Mouse (Mus musculus) erythroblast, embryonic 14.5 days (primary cell): ENCODE results near the gene Unc119. TPM values are rescaled to one million over a fixed set of nuclear protein-coding genes. Genes with fewer than 3 reads are reported as not detected.
A peak's percentile ranks its signal among the peaks of the same experiment; 100 is the strongest.

Experiments used
- H3K27me3 ChIP-seq: 2 replicates; pipeline ENCODE4 v1.6.1; 2012; ENCODE audit warnings: inconsistent platforms; ENCODE audit not compliant: control insufficient read depth
- H3K36me3 ChIP-seq: 2 replicates; pipeline ENCODE4 v1.6.1; 2012; ENCODE audit warnings: mild to moderate bottlenecking, inconsistent platforms; ENCODE audit not compliant: control insufficient read depth
- H3K4me1 ChIP-seq: 2 replicates; pipeline ENCODE4 v1.6.1; 2012; ENCODE audit warnings: inconsistent platforms; ENCODE audit not compliant: control insufficient read depth
- H3K4me3 ChIP-seq: replicated peaks from 2 replicates; pipeline ENCODE3; 2012; ENCODE audit warnings: moderate library complexity, mild to moderate bottlenecking, inconsistent platforms
- H3K9me3 ChIP-seq: 2 replicates; pipeline ENCODE4 v1.6.1; 2012; ENCODE audit warnings: low read length, inconsistent platforms, mixed read lengths; ENCODE audit not compliant: control insufficient read depth
- GATA1 ChIP-seq: IDR thresholded peaks from 2 replicates; pipeline ENCODE4 v1.6.1; 2012; ENCODE audit warnings: low read length, inconsistent platforms, mixed read lengths
- TAL1 ChIP-seq: IDR thresholded peaks from 3 replicates; pipeline ENCODE4 v1.6.1; 2012; ENCODE audit warnings: low read length, inconsistent platforms, mixed read lengths
- polyA plus RNA-seq: library from polyadenylated mRNA; stranded (reverse); fragments of >175 nt; gene quantifications from 2 replicates; pipeline ENCODE4 v1.2.3, GENCODE M21; 2012

Unc119 gene
- polyA plus RNA-seq, result 1.7 and 1.9 TPM in 2 replicates

DNA sequence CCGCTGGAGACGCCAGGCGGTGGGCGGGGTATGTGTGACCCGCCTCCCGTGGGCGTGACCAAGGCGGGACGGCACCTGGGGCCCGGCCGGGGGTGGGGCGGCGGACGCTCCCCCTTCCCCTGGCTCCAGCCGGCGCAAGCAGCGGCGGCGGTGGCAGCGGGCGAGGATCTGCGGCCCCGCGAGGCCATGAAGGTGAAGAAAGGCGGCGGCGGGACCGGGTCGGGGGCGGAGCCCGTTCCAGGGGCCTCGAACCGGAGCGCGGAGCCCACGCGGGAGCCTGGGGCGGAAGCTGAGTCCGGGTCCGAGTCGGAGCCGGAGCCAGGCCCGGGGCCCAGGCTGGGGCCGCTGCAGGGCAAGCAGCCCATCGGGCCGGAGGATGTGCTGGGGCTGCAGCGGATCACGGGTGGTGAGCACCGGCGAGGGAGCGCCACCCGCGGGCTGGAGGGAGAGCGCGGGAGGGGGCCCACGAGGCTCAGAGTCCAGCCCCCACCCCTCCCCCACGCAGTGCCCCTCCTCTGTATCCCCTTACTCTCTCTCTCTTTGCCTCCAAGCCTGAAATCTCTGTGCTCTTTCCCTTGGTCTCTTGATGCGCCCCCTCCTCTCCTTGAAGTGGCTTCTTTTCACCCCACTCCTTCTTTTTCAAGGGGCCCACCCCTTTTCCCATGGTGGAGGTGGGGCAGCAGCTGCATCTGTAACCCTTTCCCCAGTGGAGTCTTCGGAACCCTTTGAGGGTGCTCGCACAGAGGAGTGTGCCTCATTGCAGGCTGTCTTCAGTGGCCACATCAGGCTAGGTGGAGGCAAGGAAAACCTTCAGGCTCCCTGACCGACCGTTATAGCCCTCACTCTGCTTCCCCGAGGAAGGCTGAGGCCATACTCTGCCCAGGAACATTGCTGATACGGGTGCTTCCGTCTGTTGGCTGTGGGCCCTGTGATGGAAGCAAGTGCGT, at the start of gene Unc119:
Unc119 (plus strand) TSS at position 102 of the 947 bp plus-strand sequence.
- H3K36me3 ChIP-seq, result peaks cover 53% of the 10 kb centered on the region
- peak within 1 kb of the TSS; percentile 82 for H3K4me3 ChIP-seq
- peaks cover 54% of the 10 kb centered on the region for H3K4me1 ChIP-seq
- H3K27me3 ChIP-seq, result no peaks in the 10 kb centered on the region
- no peaks in the 10 kb centered on the region for H3K9me3 ChIP-seq
- TF ChIP-seq GATA1 (no peak), TAL1 (no peak)

GRCm38 (mm10) chr11:78294585-78294984, 48.7 kb upstream of the Unc119 start:
- Histone ChIP-seq H3K27me3 (no peaks in the 10 kb centered on the region), H3K36me3 (peaks cover 35% of the 10 kb centered on the region), H3K4me1 (no peaks in the 10 kb centered on the region), H3K4me3 (no peak overlapping the region), H3K9me3 (no peaks in the 10 kb centered on the region)
- TF ChIP-seq TAL1, result no peak
- TF ChIP-seq GATA1, result no peak

- Histone ChIP-seq H3K4me1 (peaks cover 39% of the 10 kb centered on the region), H3K36me3 (peaks cover 32% of the 10 kb centered on the region), H3K9me3 (no peaks in the 10 kb centered on the region), H3K27me3 (no peaks in the 10 kb centered on the region), H3K4me3 (peak overlapping the region; percentile 89)
- no peak for TF ChIP-seq GATA1
- no peak for TF ChIP-seq TAL1
Observed at GRCm38 (mm10) chr11:78300917-78301316, 42.4 kb upstream of the Unc119 start.

GRCm38 (mm10) chr11:78301357-78302084, 41.8 kb upstream of the Unc119 start, which contains the start of gene Spag5:
Spag5 (plus strand) TSS chr11:78301529.
- Histone ChIP-seq H3K9me3 (no peaks in the 10 kb centered on the region), H3K36me3 (peaks cover 38% of the 10 kb centered on the region), H3K4me3 (peak within 1 kb of the TSS; percentile 89), H3K27me3 (no peaks in the 10 kb centered on the region), H3K4me1 (peaks cover 44% of the 10 kb centered on the region)
- no peak for TF ChIP-seq TAL1

DNA sequence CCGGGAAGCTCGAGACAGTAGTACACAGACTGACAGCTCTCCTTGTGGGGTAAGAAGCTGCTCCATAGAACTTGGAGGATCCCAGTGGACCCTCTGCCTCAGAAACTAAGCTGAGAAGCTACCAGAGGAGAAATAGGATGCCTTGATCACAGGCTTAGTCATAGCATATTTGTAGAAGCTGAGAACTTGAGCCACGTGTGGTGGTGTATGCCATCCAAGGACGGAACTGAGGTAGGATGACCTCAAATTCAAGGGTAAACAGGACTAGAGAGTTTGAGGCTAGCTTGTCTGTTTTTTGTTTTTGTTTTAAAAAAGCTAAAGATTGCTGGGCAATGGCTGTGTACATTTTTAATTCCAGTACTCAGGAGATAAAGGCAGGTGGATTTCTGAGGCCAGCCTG, 38.0 kb upstream of the Unc119 start:
- TF ChIP-seq GATA1 (no peak), TAL1 (no peak)
- H3K4me1 ChIP-seq, result peaks cover 52% of the 10 kb centered on the region
- H3K27me3 ChIP-seq, result no peaks in the 10 kb centered on the region
- peaks cover 74% of the 10 kb centered on the region for H3K36me3 ChIP-seq
- H3K4me3 ChIP-seq, result peak overlapping the region; percentile 42
- H3K9me3 ChIP-seq, result peaks cover 3% of the 10 kb centered on the region

- Histone ChIP-seq H3K9me3 (peaks cover 3% of the 10 kb centered on the region), H3K4me1 (peaks cover 20% of the 10 kb centered on the region), H3K27me3 (no peaks in the 10 kb centered on the region), H3K36me3 (peaks cover 98% of the 10 kb centered on the region), H3K4me3 (no peak overlapping the region)
- TF ChIP-seq TAL1 (no peak), GATA1 (no peak)
Observed at GRCm38 (mm10) chr11:78310861-78311511, 32.3 kb upstream of the Unc119 start.

DNA sequence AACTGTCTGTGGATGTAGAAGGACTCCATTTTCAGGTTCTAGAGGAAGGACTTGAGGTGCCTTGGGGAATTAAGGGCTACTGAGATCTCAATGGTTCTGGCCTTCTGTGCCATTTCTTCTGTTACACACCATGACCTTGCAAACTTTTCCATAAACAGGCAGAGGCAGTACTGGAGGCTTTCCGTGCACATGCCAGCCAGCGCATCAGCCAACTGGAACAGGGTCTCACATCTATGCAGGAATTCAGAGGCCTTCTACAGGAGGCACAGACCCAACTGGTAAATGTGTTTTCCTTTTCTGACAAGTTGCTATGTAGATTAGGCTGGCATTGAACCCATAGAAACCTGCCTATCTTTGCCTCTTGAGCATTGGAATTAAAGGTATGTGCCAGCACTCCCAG, 29.6 kb upstream of the Unc119 start:
- Histone ChIP-seq H3K4me3 (no peak overlapping the region), H3K36me3 (peaks cover 98% of the 10 kb centered on the region), H3K9me3 (no peaks in the 10 kb centered on the region), H3K27me3 (no peaks in the 10 kb centered on the region), H3K4me1 (peaks cover 4% of the 10 kb centered on the region)
- TF ChIP-seq TAL1, result no peak
- no peak for TF ChIP-seq GATA1

DNA sequence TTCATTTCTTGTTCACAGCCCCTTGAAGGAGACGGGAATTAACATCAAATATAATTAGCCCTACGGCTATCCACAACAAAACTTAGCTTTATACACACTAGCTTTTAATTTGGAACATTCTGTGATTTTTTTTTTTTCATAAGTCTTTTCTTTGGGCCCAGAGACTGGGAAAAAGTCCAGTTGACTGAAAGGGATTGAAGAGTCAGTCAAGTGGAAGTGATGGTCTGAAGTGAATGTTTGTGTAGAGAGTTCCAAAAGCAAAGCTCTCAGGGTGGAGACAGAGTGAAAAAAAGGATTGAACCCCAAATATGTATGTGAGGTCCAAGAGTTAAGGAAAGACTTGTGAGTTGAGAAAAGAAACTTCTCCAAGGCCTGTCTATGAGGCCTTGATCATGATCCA, 24.9 kb upstream of the Unc119 start:
- Histone ChIP-seq H3K27me3 (no peaks in the 10 kb centered on the region), H3K4me3 (no peak overlapping the region), H3K4me1 (peaks cover 10% of the 10 kb centered on the region), H3K9me3 (no peaks in the 10 kb centered on the region), H3K36me3 (peaks cover 100% of the 10 kb centered on the region)
- no peak for TF ChIP-seq TAL1
- TF ChIP-seq GATA1, result no peak

- Histone ChIP-seq H3K36me3 (peaks cover 92% of the 10 kb centered on the region), H3K9me3 (no peaks in the 10 kb centered on the region), H3K4me3 (no peak overlapping the region), H3K4me1 (peaks cover 15% of the 10 kb centered on the region), H3K27me3 (no peaks in the 10 kb centered on the region)
- TF ChIP-seq TAL1 (no peak), GATA1 (no peak)
Observed at GRCm38 (mm10) chr11:78322076-78322831, 21.0 kb upstream of the Unc119 start.
